Mouse (Mus musculus): ENCODE results near the gene 2610528A11Rik.

DNA sequence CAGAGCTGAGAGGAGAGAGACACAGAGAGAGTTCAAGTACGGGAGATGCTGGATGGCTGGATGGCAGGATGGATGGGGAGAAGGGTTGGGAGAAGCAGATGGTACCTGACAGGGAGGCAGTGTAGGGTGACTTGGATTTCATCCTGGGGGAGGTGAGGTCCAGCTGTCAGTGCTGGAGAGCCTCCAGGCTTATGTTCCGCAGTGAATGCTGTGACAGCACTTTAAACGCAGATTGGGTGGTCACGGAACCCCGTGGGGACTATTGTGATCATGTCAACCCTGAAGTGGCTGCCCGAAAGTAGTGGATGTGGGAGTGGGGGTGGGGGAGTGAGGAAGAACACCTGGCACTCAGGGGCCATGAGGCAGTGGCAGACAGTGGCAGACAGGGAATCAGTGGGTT, 19.4 kb downstream of the 2610528A11Rik start:
- no peak for TF ChIP-seq CTCF (IDR thresholded peaks at IDR 0.05; ENCODE audit: borderline replicate concordance, control insufficient read depth, extremely low read depth, insufficient read depth, low read length, poor library complexity)
- no peak for TF ChIP-seq POLR2A (IDR thresholded peaks at IDR 0.05; ENCODE audit: control insufficient read depth, extremely low read depth, insufficient read depth, low read length, poor library complexity)
